Mouse (Mus musculus): ENCODE data around the gene Timm22. TPM values are rescaled to one million over a fixed set of nuclear protein-coding genes. Genes with fewer than 3 reads are reported as not detected.
A peak's percentile ranks its signal among the peaks of the same experiment; 100 is the strongest.

Timm22 gene
- total RNA-seq (2022): 10 to 100 TPM; 24.5 to 33.1 (median 31.1) TPM

DNA sequence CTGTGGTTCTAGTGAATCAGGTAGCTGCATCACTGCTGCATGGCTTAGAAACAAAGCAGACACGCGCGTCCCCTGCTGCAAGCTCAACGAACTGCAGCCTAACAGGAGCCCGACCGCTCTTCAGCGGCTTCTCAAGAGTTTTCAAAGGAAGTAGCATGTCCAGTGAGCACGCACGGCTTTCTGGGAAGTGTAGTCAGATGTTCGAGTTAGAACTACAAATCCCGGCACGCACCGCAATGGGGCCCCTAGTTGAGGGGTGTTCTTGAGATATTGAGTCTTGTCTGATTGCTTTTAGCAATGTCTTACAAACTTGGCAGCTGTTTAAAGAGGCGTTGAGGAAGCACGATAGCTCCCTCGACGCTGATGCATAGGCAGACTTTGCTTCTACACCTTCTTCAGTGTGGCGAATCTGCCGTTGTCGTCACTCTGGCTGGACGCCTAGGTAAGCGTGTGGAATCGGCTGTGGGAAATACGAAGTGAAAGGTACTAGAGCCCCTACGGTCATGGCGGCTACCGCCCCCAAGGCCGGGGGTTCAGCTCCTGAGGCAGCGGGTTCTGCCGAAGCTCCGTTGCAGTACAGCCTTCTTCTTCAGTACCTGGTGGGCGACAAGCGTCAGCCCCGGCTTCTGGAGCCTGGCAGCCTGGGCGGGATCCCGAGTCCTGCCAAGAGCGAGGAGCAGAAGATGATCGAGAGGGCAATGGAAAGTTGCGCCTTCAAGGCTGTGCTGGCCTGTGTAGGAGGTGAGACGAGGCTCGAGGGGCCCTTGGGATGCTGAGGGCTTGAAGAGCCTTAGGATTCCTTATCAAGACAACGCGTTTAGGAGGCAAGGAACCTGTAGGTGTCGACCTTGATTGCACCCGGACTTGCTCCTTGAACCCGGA, at the start of gene Timm22:
Gene Timm22, plus strand, starts transcription at position 251 of the 882 bp plus-strand sequence.
- DNase-seq (ENCODE audit: low spot score in 2 of 2): peak; percentile 96 to 99

DNA sequence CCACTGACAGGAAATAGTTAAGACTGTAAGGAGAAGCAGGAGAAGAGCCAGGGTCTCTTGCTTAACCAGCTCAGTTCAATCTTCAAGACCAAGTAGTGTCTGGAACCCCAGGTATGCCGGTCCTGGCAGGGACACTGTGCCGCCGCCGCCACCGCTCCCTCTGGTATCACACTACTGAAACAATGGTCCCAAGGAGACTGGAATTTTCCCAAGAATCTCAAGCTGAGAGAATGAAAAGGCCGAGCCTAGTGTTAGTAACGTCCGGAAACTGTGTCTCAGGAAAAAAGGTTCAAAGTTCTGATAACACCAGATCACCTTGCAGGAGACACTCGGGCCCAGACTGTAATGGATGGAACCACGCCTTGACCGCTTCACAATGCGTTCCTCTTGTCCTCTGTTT, 49.3 kb upstream of the Timm22 start:
- DNase-seq (ENCODE audit: low spot score in 2 of 2): no peak

DNA sequence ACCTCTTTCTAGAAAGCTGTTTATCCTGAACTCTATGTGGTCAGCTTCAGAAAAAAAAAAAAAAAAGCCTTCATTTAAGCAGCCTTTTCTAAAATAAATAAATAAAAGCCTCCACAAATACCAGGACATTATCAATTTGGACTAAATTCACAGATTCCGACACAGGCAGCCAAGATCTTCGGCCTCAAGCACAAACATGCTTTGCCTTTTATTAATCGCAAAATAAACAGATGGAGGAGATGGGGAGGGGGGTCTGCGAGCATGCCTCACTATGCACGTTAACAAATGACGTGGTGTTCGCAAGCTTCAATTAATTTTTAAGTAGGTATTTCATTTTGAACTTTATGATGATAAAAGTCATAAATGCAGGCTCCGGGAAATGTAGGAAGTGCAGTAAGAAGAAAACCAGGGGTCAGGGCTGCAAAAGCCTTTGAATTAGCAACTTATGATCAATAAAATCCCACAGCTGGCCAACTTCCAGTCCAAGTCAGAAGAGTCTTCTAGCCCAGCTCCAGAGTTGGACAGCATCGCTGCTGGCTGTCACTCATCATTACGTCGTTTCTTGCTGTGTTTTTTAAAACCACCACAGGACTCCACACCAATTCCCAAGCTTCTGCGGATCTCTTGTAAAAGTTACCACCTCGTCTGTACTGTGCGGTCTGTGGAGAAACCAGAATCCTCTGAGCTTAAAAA, 48.0 kb upstream of the Timm22 start:
- DNase-seq (ENCODE audit: low spot score in 2 of 2): no peak

DNA sequence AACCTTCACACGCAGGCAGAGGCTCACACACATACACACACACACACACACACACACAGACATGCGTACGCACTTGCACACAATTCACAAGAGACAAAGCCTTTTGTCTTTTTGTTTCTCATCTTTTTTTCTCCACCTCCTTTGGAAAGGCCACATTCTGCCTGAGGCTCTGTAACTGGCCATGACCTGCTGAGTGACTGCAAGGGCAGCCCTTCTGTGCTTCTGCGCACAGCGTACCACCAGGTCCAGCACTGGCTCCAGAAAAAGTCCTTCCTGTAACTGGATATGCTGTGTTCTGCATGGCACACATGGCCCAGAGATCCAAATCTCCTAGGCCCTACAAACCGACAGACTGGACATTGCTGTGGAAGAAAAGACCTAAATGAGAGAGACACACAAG, 46.5 kb upstream of the Timm22 start:
- no peak for DNase-seq (ENCODE audit: low spot score in 2 of 2)

DNA sequence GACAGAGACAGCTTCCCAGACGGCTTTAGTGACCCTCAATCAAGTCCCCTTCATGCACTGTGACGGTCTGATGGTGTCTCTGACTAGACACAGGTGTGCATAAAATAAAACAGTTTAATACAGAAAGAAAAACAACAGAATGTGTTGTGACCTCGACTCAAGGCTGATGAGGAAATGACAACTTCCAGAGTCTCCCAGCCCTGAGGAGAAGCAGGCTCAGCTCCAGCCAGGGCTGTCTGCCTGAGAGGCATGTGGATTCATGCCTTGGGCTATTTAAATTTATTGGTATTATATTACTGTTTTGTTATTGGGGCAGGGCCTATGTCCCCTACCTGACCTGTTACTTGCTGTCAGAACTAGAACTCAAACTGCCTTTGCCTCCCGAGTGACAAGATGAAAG, 45.3 kb upstream of the Timm22 start:
- DNase-seq (ENCODE audit: low spot score in 2 of 2): no peak

DNA sequence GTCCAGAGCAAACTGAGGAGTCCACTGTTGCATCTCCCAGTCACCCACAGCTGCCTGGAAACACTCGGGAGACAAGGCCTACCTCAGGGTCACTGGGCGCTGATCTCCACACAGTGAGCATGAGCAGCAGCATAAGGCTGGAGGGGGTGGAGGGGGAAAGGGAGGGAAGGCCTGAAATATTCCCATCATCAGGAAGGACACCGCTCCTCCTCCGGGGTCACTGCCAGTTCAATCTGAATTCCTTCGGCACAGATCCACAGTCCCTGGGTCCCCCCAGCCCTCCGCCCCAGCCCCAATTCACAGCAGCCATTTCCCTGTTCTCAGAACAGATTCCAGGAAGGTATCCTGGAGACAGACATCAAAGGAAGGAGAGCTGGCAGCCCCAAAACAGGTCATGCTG, 43.6 kb upstream of the Timm22 start:
- no peak for DNase-seq (ENCODE audit: low spot score in 2 of 2)

GRCm38 (mm10) chr11:76363636-76364035, 43.1 kb upstream of the Timm22 start:
- no peak for DNase-seq (ENCODE audit: low spot score in 2 of 2)

GRCm38 (mm10) chr11:76364038-76364437, 42.7 kb upstream of the Timm22 start:
- DNase-seq (ENCODE audit: low spot score in 2 of 2): no peak

DNA sequence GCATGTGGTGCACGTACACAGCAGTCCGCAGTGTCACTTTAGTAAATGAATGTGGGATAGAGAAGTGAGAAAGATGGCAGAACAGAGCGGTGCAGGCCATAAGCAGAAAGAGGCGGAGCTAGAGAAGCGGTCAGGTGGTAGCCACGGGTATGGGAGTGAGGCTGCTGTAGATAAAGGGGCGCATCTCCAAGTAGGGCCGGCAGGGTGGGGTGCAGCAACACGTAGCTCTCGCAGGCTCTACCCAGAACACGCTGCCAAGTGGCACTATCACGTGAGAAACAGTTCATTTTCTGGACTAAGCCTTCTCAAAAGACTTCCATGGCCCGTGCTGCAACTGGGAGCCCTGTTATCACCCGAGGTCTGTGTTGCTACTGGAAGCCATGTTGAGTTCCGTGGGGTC, 40.0 kb upstream of the Timm22 start:
- no peak for DNase-seq (ENCODE audit: low spot score in 2 of 2)

- no peak for DNase-seq (ENCODE audit: low spot score in 2 of 2)
These were observed 36.3 kb upstream of the Timm22 start for GRCm38 (mm10) chr11:76370491-76370890.

- DNase-seq (ENCODE audit: low spot score in 2 of 2): no peak
These were observed 34.6 kb upstream of the Timm22 start for GRCm38 (mm10) chr11:76372120-76372519.

DNA sequence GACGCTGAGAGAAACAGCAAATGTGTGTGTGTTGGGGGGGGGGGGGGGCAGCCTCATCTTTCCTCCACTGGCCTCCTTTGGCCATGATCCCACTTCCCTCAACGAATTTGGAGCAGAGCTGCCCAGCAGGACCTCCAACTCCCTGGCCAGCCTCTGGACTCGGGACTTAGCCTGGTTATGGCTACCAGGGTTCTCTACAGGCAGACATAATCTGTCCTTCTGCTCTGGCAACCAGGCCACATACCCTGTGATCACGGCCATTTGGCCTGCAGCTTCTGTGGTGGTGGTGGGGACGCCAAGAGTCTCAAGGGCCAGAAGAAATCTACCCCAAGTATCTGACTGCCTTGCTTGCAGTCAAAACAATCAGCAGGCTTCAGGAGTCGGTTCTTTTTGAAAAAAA, 34.2 kb upstream of the Timm22 start:
- DNase-seq (ENCODE audit: low spot score in 2 of 2): no peak

DNA sequence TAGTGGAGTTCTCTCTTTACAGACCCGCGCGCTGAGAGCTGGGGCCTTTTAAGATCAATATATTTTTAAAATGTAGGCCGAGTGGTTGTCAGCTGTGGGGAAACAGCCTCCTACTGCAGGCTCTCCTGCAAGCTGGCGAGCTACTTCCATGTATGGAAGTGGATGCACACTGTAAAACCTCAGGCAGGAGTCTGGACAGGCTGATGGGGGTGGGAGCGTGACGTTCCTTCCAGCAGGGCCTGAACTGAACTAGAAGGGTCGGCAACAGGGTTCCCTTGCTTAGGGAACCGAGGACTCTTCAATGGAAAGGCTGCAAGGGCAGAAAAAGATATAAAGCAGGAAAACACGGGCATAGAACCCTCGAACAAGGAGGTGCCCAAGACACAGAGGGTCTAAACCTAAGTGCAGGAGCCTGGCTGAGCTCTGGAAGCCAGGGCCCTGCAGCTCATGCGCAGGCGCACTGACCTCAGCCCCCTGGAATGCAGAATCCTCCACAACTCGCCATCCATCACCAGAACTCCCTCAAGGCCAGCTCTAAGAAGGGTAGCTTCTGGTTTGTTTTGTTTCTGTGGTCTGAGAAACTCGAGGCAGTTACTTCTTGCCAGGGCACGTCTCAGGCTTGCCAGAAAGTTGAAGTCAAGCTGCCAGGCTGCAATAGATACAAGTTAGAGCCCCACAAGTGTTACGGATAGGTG, 32.1 kb upstream of the Timm22 start:
- DNase-seq (ENCODE audit: low spot score in 2 of 2): no peak

DNA sequence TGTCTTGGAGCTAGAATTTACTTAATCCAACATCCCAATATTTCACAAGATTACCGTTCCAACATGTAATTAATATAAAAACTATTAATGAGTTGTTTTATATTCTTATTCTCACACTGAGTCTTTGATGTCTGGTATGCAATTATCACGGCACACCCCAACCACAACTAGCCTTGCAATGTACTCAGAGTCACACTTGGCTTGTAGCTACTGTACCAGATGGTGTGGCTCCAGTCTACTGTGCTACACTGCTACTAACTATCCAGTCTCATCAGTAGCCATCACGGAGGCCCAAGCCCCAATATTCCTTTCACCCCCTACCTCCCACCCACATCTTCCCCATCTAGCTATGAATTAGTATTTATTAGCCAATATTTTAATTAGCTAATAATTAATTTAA, 30.3 kb upstream of the Timm22 start:
- no peak for DNase-seq (ENCODE audit: low spot score in 2 of 2)

DNA sequence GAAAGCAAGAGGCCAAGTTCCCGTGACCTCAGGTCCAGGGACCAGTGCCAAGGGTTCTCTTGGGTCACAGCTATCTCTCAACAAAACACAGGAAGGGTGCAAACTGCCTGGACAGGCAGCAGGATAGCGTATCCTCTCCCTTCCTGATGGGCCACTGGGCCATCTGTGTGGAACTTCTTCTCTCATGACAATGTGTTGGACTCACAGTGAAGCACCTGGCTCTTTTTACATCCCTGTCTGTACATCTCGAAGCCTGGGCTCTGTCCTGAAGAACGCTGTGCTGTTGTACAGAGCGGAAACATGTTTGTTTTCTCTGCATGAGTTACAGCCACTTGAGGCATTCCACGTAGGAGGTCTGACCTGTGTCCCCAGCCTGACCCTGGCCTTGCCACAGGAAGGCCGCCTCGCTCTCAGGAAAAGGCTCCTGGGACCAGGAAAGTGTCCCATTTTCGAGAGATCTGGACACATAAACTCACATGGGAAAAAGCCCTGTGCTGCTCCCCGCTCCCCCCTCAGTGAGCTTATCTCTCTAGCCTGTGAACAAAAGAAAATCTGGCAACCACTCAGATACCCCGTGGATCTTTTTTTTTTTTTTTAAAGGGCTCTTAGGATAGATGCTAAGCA, 26.7 kb upstream of the Timm22 start:
- no peak for DNase-seq (ENCODE audit: low spot score in 2 of 2)

DNA sequence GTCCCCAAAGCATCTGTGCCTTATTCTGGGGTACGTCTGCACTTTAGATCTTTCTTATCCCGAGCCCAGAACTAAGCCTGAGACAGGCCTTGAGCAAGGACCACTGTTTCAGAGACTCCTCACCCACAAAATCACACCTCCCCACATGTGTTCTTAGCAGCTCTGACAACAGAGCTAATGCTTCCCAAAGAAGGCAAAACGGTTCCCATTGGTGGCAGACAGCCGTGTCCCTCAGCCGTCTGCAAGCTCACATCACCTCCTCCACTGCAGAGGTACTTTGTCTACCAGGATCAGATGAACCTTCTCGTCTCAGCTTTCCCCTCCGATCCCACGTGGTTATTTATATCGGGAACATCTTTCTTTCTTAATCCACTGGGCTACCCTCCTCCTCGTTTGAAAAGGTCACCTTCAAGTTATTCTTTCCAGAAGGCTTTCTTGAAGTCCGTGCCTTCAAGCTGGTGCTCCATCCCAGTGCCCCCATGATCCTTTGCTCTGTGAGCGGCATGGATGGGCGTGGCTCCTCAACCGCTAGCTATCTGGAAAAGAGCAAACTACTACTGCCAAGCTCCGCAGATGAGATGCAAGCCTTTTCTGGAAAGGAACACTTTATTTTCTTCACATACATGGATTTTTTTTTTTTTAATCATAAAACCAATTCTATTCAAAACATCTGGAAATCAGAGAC, 25.4 kb upstream of the Timm22 start:
- no peak for DNase-seq (ENCODE audit: low spot score in 2 of 2)

DNA sequence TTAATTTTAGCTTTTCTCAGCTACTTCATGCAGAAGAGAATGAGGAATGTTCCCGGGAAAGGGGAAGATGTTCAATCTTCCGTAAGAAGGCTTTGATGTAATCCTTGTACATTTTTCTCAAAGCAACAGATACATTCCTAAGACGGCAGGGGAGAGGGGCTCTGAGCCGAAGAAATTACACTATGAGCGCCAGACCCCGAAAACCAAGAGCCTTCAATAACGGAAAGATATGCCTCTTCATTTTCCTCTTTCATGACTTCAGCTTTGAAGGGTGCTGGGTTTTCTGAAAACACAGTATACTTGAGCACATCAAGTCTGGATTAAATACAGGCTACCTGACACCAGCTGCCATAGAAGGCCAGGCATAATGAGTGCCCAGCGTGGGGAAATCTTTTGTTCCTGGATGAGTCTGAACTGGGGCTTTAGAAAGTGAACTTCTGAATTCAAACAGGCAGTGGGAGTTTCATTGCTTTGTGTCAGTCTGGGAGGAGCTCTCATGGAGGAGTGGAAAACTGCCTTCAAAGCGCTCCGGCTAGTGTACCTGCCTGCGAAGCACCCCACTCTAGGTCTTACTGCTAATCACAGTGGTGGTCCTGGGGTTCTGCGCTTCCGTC, 23.9 kb upstream of the Timm22 start:
- DNase-seq (ENCODE audit: low spot score in 2 of 2): no peak

DNA sequence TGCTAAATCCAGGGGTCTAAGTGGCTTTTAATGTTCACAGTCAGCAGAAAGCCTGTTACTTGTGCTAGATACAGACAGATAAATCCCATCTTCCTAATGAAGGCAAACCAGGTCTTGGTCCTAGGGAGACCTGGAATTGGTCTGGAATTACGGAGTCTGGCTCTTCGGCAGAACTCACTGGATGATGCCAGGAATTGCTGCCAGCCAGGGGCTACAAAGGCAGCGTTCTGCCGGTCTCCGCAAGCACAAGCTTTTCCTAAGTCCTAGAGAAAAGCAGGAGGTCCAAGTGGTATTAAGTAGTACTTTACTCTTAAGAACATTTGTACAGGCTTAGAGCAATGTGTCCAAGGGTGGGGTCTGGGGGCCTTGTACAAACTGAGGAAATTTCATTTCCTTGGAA, 22.4 kb upstream of the Timm22 start:
- DNase-seq (ENCODE audit: low spot score in 2 of 2): no peak

DNA sequence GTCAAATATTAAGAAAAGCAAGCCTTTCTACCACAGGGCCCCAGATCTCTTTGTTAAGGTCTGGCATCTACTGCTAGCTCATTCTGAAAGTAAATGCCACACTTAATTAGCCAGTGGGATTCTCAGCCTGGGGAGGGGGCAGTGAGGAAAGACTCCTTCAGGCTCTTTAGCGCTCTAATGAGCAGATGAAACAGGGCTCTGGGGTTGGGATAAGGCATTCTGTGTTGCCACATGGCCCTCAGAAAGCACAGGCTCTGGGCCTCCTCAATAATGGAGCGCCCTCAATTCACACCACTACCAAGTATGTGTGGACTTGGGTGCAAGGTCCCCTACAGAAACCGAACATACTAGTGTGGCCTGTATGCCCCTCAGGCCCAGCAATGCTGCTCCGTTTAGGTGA, 21.7 kb upstream of the Timm22 start:
- no peak for DNase-seq (ENCODE audit: low spot score in 2 of 2)

GRCm38 (mm10) chr11:76385746-76386145, 21.0 kb upstream of the Timm22 start:
- DNase-seq (ENCODE audit: low spot score in 2 of 2): no peak

DNA sequence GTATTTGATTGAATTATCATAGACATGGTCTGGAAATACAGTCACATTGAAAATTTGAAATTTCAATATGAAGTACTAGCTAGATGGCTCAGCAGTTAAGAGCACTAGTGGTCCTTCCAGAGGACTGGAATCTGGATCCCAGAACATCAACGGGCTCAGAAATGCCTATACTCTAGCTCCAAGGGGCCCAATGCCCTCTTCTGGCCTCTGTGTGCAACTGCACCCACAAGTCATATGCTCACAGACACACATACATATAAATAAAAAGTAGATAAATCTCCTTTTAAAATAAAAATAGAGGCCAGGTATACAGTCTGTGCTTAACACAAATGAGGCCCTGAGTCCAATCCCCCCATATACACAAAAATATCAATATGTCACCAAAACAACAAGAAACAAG, 19.7 kb upstream of the Timm22 start:
- no peak for DNase-seq (ENCODE audit: low spot score in 2 of 2)
